Mouse (Mus musculus) embryonic stem cell, embryonic (primary cell): ENCODE measurements around the gene Mrps16.

Experiments used
- CTCF ChIA-PET, 4 experiments: fragments of 300-600 bp in 2 of 4; fragments of 350-600 bp in 2 of 4; sonication (Branson Sonifier 250); formaldehyde crosslinking; loops; one replicate each; lab custom pipeline; 2022; ENCODE audit warnings: inconsistent platforms in 2 of 4; lab: Charles Lee
- POLR2A ChIA-PET, 4 experiments: fragments of 300-600 bp in 2 of 4; fragments of 350-600 bp in 2 of 4; sonication (Branson Sonifier 250); formaldehyde crosslinking; loops; one replicate each; lab custom pipeline; 2022; ENCODE audit warnings: antibody characterized with exemption in 4 of 4, inconsistent platforms in 1 of 4; lab: Charles Lee

Gene Mrps16

GRCm38 (mm10) chr14:20393205-20393913 lies at the start of gene Mrps16:
Mrps16 (minus strand) TSS chr14:20393634.
- POLR2A ChIA-PET: interaction anchor here (0.6 to 5.9 kb wide), 47 partner anchors 11 to 1453 kb away, joined by 3 to 60 read pairs (median 4); partner anchors contain the start of genes Cfap70 (in 2 of the 4), Ecd (in 2 of the 4), Fam149b (in 2 of the 4) and Kcnk5 (in 2 of the 4)
- CTCF ChIA-PET: interaction anchor here in 3 of 4 experiments (0.5 to 2.7 kb wide), 26 partner anchors 8 to 392 kb away, joined by 3 to 18 read pairs (median 3); partner anchors contain the start of genes Cfap70 (in 2 of the 3), Anxa7 (in 1 of the 3) and Fam149b (in 1 of the 3)

DNA sequence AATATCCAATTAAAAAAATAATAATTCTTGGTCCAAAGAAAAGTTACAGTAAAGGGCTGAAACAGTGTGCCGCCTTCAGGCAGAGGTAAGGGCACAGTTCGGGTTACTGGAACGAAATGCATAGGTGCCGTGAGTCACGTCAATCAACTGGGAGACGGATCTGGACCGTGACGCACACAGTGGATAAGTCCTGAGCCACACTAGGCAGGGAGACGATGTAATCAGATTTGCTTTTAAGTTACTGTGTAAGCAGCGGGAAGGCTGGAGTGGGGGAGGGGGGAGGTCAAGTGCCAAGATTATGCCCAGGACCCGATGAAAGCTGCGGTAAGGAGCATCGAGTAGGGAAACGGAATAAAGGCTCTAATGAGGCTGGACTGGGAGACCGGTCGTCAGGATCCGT lies 48.8 kb upstream of the Mrps16 start:
- CTCF ChIA-PET: no interaction called here
- POLR2A ChIA-PET: interaction anchor here in 1 of 4 experiments (0.8 kb wide), 1 partner anchor 360 kb away, joined by 4 read pairs; no protein-coding TSS in a partner anchor

GRCm38 (mm10) chr14:20436976-20437375 lies 43.5 kb upstream of the Mrps16 start:
- ChIA-PET CTCF (no interaction called here), POLR2A (interaction anchor here in 1 of 4 experiments (0.6 kb wide), 1 partner anchor 15 kb away, joined by 3 read pairs; the partner anchor contains the start of gene Cfap70)

GRCm38 (mm10) chr14:20432420-20432819 lies 39.0 kb upstream of the Mrps16 start:
- CTCF ChIA-PET: interaction anchor here in 2 of 4 experiments (0.6 to 1.2 kb wide), 2 partner anchors 39 to 45 kb away, joined by 3 to 9 read pairs; no protein-coding TSS in a partner anchor
- POLR2A ChIA-PET: interaction anchor here in 2 of 4 experiments (1.6 kb wide), 2 partner anchors 15 to 20 kb away, joined by 4 read pairs; partner anchors contain the start of gene Cfap70 (in 1 of the 2)

GRCm38 (mm10) chr14:20431726-20432125 lies 38.3 kb upstream of the Mrps16 start:
- ChIA-PET POLR2A (interaction anchor here (0.7 to 1.6 kb wide), 4 partner anchors 10 to 497 kb away, joined by 3 to 4 read pairs (median 4); partner anchors contain the start of gene Cfap70 (in 1 of the 4)), CTCF (interaction anchor here in 2 of 4 experiments (1.2 to 1.4 kb wide), 2 partner anchors 32 to 38 kb away, joined by 3 read pairs; no protein-coding TSS in a partner anchor)

DNA sequence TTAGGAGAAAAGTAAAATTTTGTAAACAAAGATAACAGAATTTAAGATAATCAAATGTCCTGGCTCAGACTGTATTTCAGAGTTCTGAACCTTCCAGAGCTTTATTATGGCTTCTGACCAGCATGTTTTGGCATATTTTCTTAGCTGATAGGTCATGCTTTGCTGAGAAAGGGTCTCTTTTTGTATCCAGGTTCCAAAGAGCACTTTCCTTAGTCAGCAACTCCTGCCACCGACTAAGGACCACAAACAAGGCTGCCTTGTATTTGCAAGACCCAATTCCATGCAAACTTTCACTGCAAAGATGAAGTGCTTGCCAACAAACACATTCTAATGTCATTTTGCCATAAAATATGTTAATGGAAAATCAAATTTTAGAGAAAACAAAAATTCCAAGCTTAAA lies 36.4 kb upstream of the Mrps16 start:
- CTCF ChIA-PET: no interaction called here
- POLR2A ChIA-PET: interaction anchor here in 1 of 4 experiments (0.9 to 1.7 kb wide), 3 partner anchors 29 to 122 kb away, joined by 4 to 5 read pairs (median 4); no protein-coding TSS in a partner anchor

- CTCF ChIA-PET: interaction anchor here in 1 of 4 experiments (1.1 kb wide), 1 partner anchor 29 kb away, joined by 3 read pairs; no protein-coding TSS in a partner anchor
- POLR2A ChIA-PET: interaction anchor here in 1 of 4 experiments (1.5 kb wide), 1 partner anchor 16 kb away, joined by 3 read pairs; no protein-coding TSS in a partner anchor
Measured at GRCm38 (mm10) chr14:20428593-20428992, 35.2 kb upstream of the Mrps16 start.

DNA sequence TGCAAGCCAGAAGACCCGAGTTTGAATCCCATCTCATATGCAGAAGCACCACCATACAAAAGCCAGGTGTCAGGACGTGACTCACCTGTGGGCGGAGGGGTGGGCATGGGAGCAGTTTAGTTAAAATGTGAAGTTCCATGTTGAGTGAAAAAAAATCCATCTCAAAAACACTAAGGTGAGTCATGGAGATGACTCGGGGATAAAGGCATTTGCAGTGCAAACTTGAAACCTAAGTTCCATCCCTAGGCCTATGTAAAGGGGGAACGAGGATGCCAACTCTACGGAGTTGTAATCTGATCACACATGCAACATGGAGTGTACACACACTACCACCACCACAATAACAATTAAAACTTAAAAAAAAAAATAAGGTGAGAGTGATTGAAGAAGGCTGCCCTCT lies 29.6 kb upstream of the Mrps16 start:
- CTCF ChIA-PET: interaction anchor here in 1 of 4 experiments (2.1 kb wide), 1 partner anchor 23 kb away, joined by 5 read pairs; no protein-coding TSS in a partner anchor
- POLR2A ChIA-PET: no interaction called here

DNA sequence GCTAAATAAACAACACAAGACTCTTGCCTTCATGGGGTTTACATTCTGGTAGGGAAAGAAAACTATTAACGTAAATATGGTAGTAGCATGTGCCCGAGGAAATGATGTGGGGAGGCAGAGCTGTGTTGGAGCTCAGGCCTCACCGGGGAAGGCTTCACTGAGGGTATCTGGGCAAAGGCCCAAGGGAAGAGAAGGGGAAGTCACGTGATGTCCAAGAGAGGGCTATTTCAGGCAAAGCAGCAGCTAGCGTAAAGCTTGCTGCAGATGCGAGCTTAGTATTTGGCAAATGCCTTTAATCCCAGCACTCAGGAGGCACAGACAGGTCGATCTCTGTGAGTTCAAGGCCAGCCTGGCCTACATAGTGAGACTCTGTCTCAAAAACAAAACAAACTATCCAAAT lies 28.8 kb upstream of the Mrps16 start:
- ChIA-PET CTCF (interaction anchor here in 1 of 4 experiments (2.1 kb wide), 1 partner anchor 22 kb away, joined by 5 read pairs; no protein-coding TSS in a partner anchor), POLR2A (interaction anchor here in 1 of 4 experiments (1.5 kb wide), 1 partner anchor 9 kb away, joined by 3 read pairs; no protein-coding TSS in a partner anchor)

GRCm38 (mm10) chr14:20400071-20400470 lies 6.6 kb upstream of the Mrps16 start:
- CTCF ChIA-PET: interaction anchor here (0.5 to 1.4 kb wide), 35 partner anchors 8 to 1369 kb away, joined by 3 to 14 read pairs (median 3); partner anchors contain the start of genes Adk (in 1 of the 4), Anxa7 (in 1 of the 4), Ap3m1 (in 1 of the 4) and Dnajc9 (in 1 of the 4)

GRCm38 (mm10) chr14:20398864-20399263 lies 5.4 kb upstream of the Mrps16 start:
- CTCF ChIA-PET: interaction anchor here in 2 of 4 experiments (0.6 to 1.8 kb wide), 2 partner anchors 20 to 88 kb away, joined by 3 to 4 read pairs; no protein-coding TSS in a partner anchor
- POLR2A ChIA-PET: interaction anchor here in 2 of 4 experiments (0.6 to 1.9 kb wide), 5 partner anchors 11 to 129 kb away, joined by 3 to 9 read pairs (median 3); partner anchors contain the start of genes Cfap70 (in 1 of the 2) and Dnajc9 (in 1 of the 2)

More at GRCm38 (mm10) chr14:20400071-20400470, 6.6 kb upstream of the Mrps16 start:
- POLR2A ChIA-PET: interaction anchor here in 3 of 4 experiments (0.6 to 1.9 kb wide), 13 partner anchors 9 to 651 kb away, joined by 3 to 10 read pairs (median 4); partner anchors contain the start of genes Dnajc9 (in 2 of the 3) and Usp54 (in 1 of the 3)

DNA sequence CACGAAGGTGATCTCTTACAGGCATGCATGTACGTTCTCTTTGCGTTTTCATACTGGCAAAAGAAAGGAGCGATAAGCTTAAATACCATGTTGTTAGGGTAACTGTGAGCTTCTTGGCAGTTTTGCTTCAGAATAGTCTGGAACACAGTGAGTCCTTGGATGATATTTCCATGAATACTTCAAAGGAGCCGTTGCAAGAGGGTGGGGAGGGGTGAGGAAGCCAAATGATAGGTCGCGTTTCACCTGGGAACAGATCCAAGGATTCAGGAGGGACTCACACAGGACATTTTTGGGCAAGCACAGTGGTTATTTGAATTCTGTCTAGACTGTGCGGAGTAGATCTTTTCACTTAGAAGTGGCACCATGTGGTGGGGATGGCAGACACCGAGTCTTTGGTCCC lies 3.8 kb upstream of the Mrps16 start:
- POLR2A ChIA-PET: interaction anchor here in 2 of 4 experiments (1.0 to 2.1 kb wide), 9 partner anchors 9 to 655 kb away, joined by 3 to 14 read pairs (median 4); partner anchors contain the start of genes Dnajc9 (in 2 of the 2), Adk (in 1 of the 2), Ap3m1 (in 1 of the 2) and Kcnk5 (in 1 of the 2)
- CTCF ChIA-PET: interaction anchor here in 1 of 4 experiments (0.6 to 1.8 kb wide), 5 partner anchors 11 to 151 kb away, joined by 3 to 4 read pairs (median 3); no protein-coding TSS in a partner anchor

- POLR2A ChIA-PET: interaction anchor here in 3 of 4 experiments (0.6 to 5.9 kb wide), 17 partner anchors 8 to 537 kb away, joined by 3 to 60 read pairs (median 4); partner anchors contain the start of genes Ecd (in 2 of the 3), Fam149b (in 2 of the 3), Anxa7 (in 1 of the 3) and Fut11 (in 1 of the 3)
Measured at GRCm38 (mm10) chr14:20392326-20392725, 1.1 kb downstream of the Mrps16 start.

DNA sequence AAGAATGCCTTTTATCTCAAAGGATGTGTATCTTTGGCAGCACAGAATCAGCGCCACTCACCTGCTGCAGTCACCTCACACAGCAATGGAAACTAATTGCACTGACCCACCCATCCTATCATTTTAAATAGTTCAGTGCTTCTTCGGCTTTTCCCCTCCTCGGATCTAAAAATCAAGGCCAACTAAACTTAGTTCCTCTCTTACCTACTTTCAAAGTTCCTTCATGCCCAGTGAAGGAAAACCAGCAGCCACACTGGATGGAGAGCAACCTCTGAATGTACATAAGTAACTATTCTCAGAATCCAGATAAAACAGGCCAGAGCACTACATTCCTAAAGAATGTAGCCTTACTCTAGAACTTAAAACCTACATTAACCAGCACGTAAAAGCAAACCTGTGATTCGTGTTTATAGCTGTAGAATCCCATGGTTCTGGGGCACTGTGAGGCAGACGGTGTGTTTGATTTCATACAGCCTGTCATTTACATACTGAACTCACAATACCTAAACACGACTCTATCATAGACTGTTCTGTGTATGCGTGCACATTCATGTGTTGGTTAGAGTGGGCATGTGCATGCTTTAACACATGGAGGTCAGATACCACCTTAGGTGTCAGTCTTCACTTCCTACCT lies 3.9 kb downstream of the Mrps16 start:
- ChIA-PET POLR2A (interaction anchor here in 2 of 4 experiments (0.6 to 5.9 kb wide), 17 partner anchors 8 to 453 kb away, joined by 3 to 60 read pairs (median 10); partner anchors contain the start of genes Anxa7 (in 1 of the 2), Cfap70 (in 1 of the 2), Ecd (in 1 of the 2) and Fam149b (in 1 of the 2)), CTCF (interaction anchor here in 1 of 4 experiments (0.7 to 5.4 kb wide), 3 partner anchors 11 to 266 kb away, joined by 3 to 36 read pairs (median 10); no protein-coding TSS in a partner anchor)

More at GRCm38 (mm10) chr14:20392326-20392725, 1.1 kb downstream of the Mrps16 start:
- CTCF ChIA-PET: interaction anchor here in 2 of 4 experiments (0.7 to 1.7 kb wide), 4 partner anchors 13 to 41 kb away, joined by 4 to 16 read pairs (median 4); no protein-coding TSS in a partner anchor

DNA sequence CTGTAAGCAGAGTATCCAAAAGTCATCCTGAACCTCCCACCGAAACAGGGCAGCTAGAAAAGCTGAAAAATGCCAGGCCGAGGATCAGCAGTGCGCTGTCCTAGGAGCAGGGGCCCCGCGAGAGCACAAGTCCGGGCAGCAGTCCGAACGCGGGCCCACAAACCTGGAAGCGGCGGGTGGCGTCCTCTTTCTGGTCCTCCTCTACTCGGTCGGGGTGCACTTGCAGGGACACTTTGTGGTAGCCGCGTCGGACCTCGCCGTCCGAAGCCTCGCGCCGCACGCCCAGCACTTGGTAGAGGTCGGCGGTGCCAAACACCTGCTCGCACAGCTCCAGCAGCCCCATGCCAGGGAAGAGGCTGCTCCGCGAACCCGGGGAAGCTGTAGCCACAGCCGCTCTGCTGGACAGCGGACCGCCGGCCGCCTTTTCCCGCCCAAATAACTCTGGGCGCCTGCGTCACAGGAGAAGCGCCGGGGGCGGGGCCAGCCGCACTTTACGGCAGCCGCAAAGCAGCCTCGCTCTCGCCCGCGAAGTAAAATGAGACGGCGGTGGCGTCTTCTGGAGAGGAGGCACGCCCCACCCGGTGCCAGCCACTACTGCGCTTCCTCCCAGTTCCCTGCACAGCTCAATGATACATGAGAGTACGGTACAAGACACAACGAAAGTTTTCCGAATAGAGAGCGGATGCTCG lies 4.8 kb downstream of the Mrps16 start, which contains the start of gene Dnajc9:
Gene Dnajc9 (minus strand): TSS at position 470 of the 689 bp plus-strand sequence.
- POLR2A ChIA-PET: interaction anchor here (0.6 to 5.8 kb wide), 40 partner anchors 9 to 664 kb away, joined by 3 to 54 read pairs (median 4); partner anchors contain the start of genes Cfap70 (in 2 of the 4), Ecd (in 2 of the 4), Fam149b (in 2 of the 4) and Ppp3cb (in 2 of the 4)

More for the DNA sequence above, 4.8 kb downstream of the Mrps16 start, which contains the start of gene Dnajc9:
- CTCF ChIA-PET: interaction anchor here in 3 of 4 experiments (0.5 to 5.4 kb wide), 8 partner anchors 10 to 270 kb away, joined by 3 to 36 read pairs (median 6); no protein-coding TSS in a partner anchor
